Mouse (Mus musculus) midbrain, embryonic 14.5 days (tissue): Measurements from ENCODE around the gene Ralgds. TPM values are rescaled to one million over a fixed set of nuclear protein-coding genes. Genes with fewer than 3 reads are reported as not detected.

Source experiments
- ATAC-seq: fragments of 200-750 bp; cut with Nextera tagmentation; 2 replicates; pipeline ENCODE4 v1.8.0; 2017; ENCODE audit warnings: moderate number of reproducible peaks, moderate library complexity; ENCODE audit not compliant: low FRiP score, low TSS enrichment
- DNase-seq: peaks from one replicate; pipeline ENCODE4 v3.0.0-alpha.2; 2015
- H3K27ac ChIP-seq: fragments of 300-500 bp; sonication (generic); replicated peaks from 2 replicates; pipeline ENCODE4 v1.5.1; 2014; ENCODE audit warnings: mild to moderate bottlenecking, low read depth, low read length, moderate library complexity
- H3K27me3 ChIP-seq: fragments of 300-500 bp; sonication (generic); 2 replicates; pipeline ENCODE4 v1.6.1; 2014; ENCODE audit warnings: low read length, control low read depth, mixed read lengths; ENCODE audit not compliant: control insufficient read depth, insufficient read depth
- H3K36me3 ChIP-seq: fragments of 300-500 bp; sonication (generic); 2 replicates; pipeline ENCODE4 v1.6.1; 2014; ENCODE audit warnings: low read length, control low read depth; ENCODE audit not compliant: control insufficient read depth, insufficient read depth
- H3K4me1 ChIP-seq: fragments of 300-500 bp; sonication (generic); 2 replicates; pipeline ENCODE4 v1.6.1; 2014; ENCODE audit warnings: mild to moderate bottlenecking, antibody characterized with exemption, low read length, control low read depth; ENCODE audit not compliant: control insufficient read depth, insufficient read depth
- H3K4me2 ChIP-seq: fragments of 300-500 bp; sonication (generic); 2 replicates; pipeline ENCODE4 v1.6.1; 2014; ENCODE audit warnings: mild to moderate bottlenecking, low read length, moderate library complexity
- H3K4me3 ChIP-seq: fragments of 300-500 bp; sonication (generic); replicated peaks from 2 replicates; pipeline ENCODE4 v1.5.1; 2014; ENCODE audit warnings: low read depth, low read length
- H3K9ac ChIP-seq: fragments of 300-500 bp; sonication (generic); replicated peaks from 2 replicates; pipeline ENCODE4 v1.6.1; 2014; ENCODE audit warnings: mild to moderate bottlenecking, low read length, moderate library complexity
- H3K9me3 ChIP-seq: fragments of 300-500 bp; sonication (generic); 2 replicates; pipeline ENCODE4 v1.6.1; 2016; ENCODE audit warnings: low read length, control low read depth, mixed read lengths; ENCODE audit not compliant: control insufficient read depth
- WGBS: fragments of 180-500 bp; shearing (Covaris S2); extraction: QIAGEN DNeasy Blood & Tissue Kit; methylation state at CpG from one replicate; pipeline ENCODE4 v1.1.7; 2014; 5-methylcytosine and 5-hydroxymethylcytosine counted together
- polyA plus RNA-seq: library from polyadenylated mRNA; unstranded; fragments of >200 nt; fragmentation: Nextera tagmentation; extraction: Ambion mirVana; gene quantifications from 2 replicates; pipeline ENCODE4 v1.2.1, GENCODE M21; 2014

Ralgds gene
- polyA plus RNA-seq, 1 experiment from 2014 or later: 101 TPM

GRCm38 (mm10) chr2:28552301-28552700, 39.4 kb downstream of the Ralgds start:
- Histone ChIP-seq H3K9ac (no peak overlapping the region), H3K9me3 (no peaks in the 10 kb centered on the region), H3K27ac (no peak overlapping the region), H3K27me3 (no peaks in the 10 kb centered on the region), H3K4me1 (no peaks in the 10 kb centered on the region), H3K4me3 (no peak overlapping the region), H3K4me2 (no peak overlapping the region), H3K36me3 (peaks cover 77% of the 10 kb centered on the region)
- ATAC-seq (no peak), DNase-seq (no peak)
- WGBS: 96% methylated on average over 5 of the region's 5 CpGs

DNA sequence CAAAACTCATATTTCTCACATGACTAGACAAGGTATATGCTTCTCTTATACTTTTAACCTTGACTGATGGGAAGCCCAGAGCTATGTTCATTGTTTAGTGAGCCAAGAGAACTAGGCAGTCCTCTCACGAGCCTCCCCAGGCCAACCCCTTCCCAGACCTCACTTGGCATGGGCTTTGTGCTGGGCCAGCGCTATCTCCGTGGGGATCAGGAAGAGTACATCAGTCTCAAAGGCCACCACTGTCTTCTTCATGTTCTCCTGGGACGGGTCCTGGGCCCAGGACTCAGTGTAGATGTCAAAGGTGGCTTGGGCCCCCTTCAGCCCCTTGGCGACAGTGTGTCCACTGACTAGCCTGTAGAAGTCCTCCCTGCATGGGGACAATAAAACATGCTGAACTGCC, 44.5 kb downstream of the Ralgds start:
- no peak overlapping the region for H3K4me3 ChIP-seq
- no peak overlapping the region for H3K9ac ChIP-seq
- ATAC-seq: no peak
- DNase-seq: no peak
- H3K9me3 ChIP-seq: no peaks in the 10 kb centered on the region
- peaks cover 27% of the 10 kb centered on the region for H3K36me3 ChIP-seq
- 86% methylated on average over 5 of the region's 5 CpGs for WGBS
- no peak overlapping the region for H3K27ac ChIP-seq
- no peak overlapping the region for H3K4me2 ChIP-seq
- H3K4me1 ChIP-seq: no peaks in the 10 kb centered on the region
- no peaks in the 10 kb centered on the region for H3K27me3 ChIP-seq

- no peak for DNase-seq
- Histone ChIP-seq H3K27ac (no peak within 1 kb of the TSS), H3K4me2 (no peak within 1 kb of the TSS), H3K9me3 (no peaks in the 10 kb centered on the region), H3K27me3 (no peaks in the 10 kb centered on the region), H3K4me3 (no peak within 1 kb of the TSS), H3K4me1 (no peaks in the 10 kb centered on the region), H3K9ac (no peak within 1 kb of the TSS), H3K36me3 (peaks cover 35% of the 10 kb centered on the region)
- WGBS: 72% methylated on average over 6 of the region's 6 CpGs
- no peak for ATAC-seq
Observed at GRCm38 (mm10) chr2:28563303-28563702, 50.4 kb downstream of the Ralgds start, which contains the start of gene Cel. Gene Cel (minus strand): TSS chr2:28563403.

DNA sequence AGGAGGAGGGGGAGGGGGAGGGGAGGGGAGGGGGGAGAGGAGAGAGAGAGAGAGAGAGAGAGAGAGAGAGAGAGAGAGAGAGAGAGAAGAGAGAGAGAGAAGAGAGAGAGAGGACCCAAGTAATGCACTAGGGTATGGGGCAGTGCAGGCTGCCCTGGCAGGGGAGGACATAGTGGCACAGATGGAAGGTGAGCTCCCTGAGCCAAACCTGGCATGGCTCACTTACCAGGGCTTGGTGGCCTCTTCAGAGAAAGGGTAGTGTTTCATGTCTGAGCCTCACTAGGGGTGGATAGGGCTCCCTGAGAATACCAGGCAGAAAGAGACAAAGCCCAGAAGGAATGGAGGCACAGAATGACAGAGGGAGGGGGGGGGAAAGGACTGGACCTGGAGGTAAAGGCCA, 50.9 kb downstream of the Ralgds start:
- ATAC-seq (no peak), DNase-seq (no peak)
- Histone ChIP-seq H3K4me1 (no peaks in the 10 kb centered on the region), H3K36me3 (peaks cover 40% of the 10 kb centered on the region), H3K27ac (no peak overlapping the region), H3K4me3 (no peak overlapping the region), H3K4me2 (no peak overlapping the region), H3K27me3 (no peaks in the 10 kb centered on the region), H3K9ac (no peak overlapping the region), H3K9me3 (no peaks in the 10 kb centered on the region)

- H3K9ac ChIP-seq: no peak overlapping the region
- H3K36me3 ChIP-seq: peaks cover 45% of the 10 kb centered on the region
- ATAC-seq (no peak), DNase-seq (no peak)
- no peak overlapping the region for H3K4me2 ChIP-seq
- H3K4me1 ChIP-seq: no peaks in the 10 kb centered on the region
- 94% methylated on average over 4 of the region's 4 CpGs for WGBS
- no peaks in the 10 kb centered on the region for H3K9me3 ChIP-seq
- no peaks in the 10 kb centered on the region for H3K27me3 ChIP-seq
- no peak overlapping the region for H3K27ac ChIP-seq
- no peak overlapping the region for H3K4me3 ChIP-seq
Observed at GRCm38 (mm10) chr2:28564380-28564779, 51.5 kb downstream of the Ralgds start.

DNA sequence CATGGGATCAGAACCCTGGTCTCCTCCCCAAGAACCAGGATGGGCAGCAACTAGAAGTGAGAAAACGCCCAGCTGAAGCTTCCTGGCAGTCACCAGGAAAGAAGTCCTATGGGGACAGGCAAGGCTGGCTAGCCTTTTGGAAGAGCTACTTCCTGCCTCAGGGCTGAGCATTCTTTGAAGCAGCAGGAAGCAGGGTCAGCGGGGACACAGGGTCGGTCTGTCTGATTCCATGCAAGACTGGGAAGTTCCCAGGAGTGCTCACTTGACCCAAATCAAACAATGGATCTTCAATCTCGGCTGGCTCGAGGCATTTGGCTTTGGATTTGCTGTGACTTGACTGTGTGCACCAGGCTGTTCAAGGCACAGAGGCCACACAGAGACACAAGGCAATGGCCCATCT, 53.6 kb downstream of the Ralgds start:
- ATAC-seq (no peak), DNase-seq (no peak)
- Histone ChIP-seq H3K27me3 (no peaks in the 10 kb centered on the region), H3K4me1 (no peaks in the 10 kb centered on the region), H3K27ac (no peak overlapping the region), H3K36me3 (peaks cover 66% of the 10 kb centered on the region), H3K9me3 (no peaks in the 10 kb centered on the region), H3K9ac (no peak overlapping the region), H3K4me2 (no peak overlapping the region), H3K4me3 (no peak overlapping the region)
- 77% methylated on average over 5 of the region's 5 CpGs for WGBS

DNA sequence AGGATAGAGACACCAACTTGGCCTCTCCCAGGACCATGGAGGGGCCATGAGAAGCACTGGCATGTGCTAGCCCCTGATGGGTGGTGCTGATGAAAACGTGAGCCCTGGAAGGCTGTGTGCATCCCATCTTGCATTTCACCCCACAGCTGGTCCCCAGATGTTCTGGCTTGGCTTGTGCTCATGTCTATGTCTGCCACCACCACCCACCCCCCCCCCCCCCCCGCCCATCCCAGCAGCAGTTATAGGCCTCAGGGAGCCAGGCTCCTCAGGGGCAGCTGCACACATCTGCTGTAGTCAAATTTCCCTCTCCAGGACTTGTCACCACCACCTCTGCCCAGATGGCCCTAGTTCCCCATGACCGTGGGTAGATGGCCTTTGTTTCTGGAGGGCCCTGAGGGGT, 57.0 kb downstream of the Ralgds start:
- ATAC-seq (no peak), DNase-seq (no peak)
- Histone ChIP-seq H3K27ac (no peak overlapping the region), H3K4me1 (no peaks in the 10 kb centered on the region), H3K9me3 (no peaks in the 10 kb centered on the region), H3K36me3 (peaks cover 99% of the 10 kb centered on the region), H3K4me3 (no peak overlapping the region), H3K27me3 (no peaks in the 10 kb centered on the region), H3K4me2 (no peak overlapping the region), H3K9ac (no peak overlapping the region)
- WGBS: 74% methylated on average over 2 of the region's 3 CpGs

DNA sequence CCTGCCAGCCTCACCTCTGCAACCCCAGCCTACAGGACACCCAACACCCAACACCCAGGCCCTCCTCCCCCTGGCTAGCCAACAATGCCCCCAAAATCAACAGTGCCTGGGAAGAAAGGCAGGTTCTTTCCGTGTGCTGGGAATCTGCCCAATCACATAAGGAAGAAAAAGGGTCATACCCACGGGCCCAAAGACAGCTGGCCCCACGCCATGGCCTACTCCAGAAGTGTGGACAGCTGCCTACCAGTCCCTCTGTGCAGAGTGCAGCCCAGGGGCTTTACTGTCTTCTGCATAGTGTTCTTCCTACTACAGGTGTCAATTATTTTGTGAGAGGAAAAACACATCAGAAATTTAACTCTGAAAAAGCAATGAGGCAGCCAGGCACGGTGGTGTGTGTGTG, 62.4 kb downstream of the Ralgds start:
- no peak for DNase-seq
- peaks cover 90% of the 10 kb centered on the region for H3K36me3 ChIP-seq

DNA sequence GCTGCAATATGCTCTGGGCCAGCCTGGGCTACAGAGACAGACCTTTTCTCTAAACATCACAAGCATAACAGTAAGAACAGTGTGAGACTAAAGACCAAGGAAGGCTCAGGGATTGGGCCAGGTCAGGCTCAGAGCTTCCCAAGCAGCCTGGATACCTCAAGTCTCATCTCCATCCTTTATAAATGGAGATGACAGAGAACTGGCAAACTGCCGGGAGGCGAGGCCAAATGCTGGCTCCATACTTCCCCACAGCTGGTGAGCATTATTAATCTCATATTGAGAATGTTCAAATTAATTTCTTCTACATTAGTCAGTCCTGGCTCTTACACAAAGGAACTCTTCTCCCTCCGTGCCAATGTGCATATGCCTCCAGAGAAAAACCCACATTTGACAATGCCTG, 63.9 kb downstream of the Ralgds start:
- H3K4me2 ChIP-seq: no peak overlapping the region
- DNase-seq (no peak), ATAC-seq (no peak)
- H3K27me3 ChIP-seq: no peaks in the 10 kb centered on the region
- peaks cover 8% of the 10 kb centered on the region; the same call in 1 of the 2 replicates for H3K4me1 ChIP-seq
- no peak overlapping the region for H3K9ac ChIP-seq
- H3K36me3 ChIP-seq: peaks cover 76% of the 10 kb centered on the region
- no peak overlapping the region for H3K4me3 ChIP-seq
- 92% methylated on average over 3 of the region's 3 CpGs for WGBS
- no peaks in the 10 kb centered on the region for H3K9me3 ChIP-seq
- H3K27ac ChIP-seq: no peak overlapping the region

More for the DNA sequence above, 62.4 kb downstream of the Ralgds start:
- no peak for ATAC-seq
- no peak overlapping the region for H3K4me3 ChIP-seq
- H3K4me1 ChIP-seq: no peaks in the 10 kb centered on the region
- H3K9ac ChIP-seq: no peak overlapping the region
- no peaks in the 10 kb centered on the region for H3K27me3 ChIP-seq
- 85% methylated on average over 4 of the region's 4 CpGs for WGBS
- no peak overlapping the region for H3K27ac ChIP-seq
- H3K4me2 ChIP-seq: no peak overlapping the region
- H3K9me3 ChIP-seq: no peaks in the 10 kb centered on the region
